22 mouse cellular contexts compared by ENCODE assay signal in the genomic region with DNA sequence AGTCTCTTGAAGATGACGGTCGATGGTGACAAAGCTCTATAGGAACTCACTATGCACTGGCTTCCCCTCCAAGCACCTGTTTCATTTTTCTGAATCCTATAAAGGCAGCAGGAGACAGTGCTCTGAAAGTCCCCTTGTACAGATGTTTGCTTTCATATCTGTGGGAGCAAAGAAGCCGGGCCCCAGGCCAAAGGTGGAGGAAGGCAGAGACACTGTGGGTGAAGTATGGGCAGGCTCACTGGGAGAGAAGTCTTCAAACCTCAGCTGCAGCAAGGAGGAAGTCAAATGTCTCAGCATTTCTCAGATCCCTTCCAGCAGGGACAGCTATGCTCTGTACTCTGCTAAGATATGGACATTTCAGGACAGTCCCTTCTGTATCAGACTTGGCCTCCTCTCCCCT. TPM values are rescaled to one million over a fixed set of nuclear protein-coding genes. Genes with fewer than 3 reads are reported as not detected.
A peak's percentile ranks its signal among the peaks of the same experiment; 100 is the strongest.
DNase-seq lines count a peak whose midpoint lies in the region; ATAC-seq lines count a peak whose summit lies in the region.
"Had no signal": no experiment of that assay in that cellular context is flagged by ENCODE, and none has a peak within 500 bp of the region (broad histone marks: within the 10 kb centered on the region; RNA-seq: fewer than 3 reads in every experiment).

No protein-coding gene starts in this region.

- H3K9me3 ChIP-seq in liver, embryonic 11.5 days (ENCODE audit: control insufficient read depth, low read length), result no peaks in the 10 kb centered on the region
- H3K9me3 ChIP-seq in liver, embryonic 16.5 days (replicated peaks; ENCODE audit: control insufficient read depth, low read length), result no peaks in the 10 kb centered on the region
- no peaks in the 10 kb centered on the region for H3K9me3 ChIP-seq in kidney, embryonic 14.5 days (ENCODE audit: control insufficient read depth, low read length)
- H3K9me3 ChIP-seq: embryonic facial prominence, embryonic 10.5 days; G1E; heart, embryonic 13.5 days; hindbrain, embryonic 12.5 days had no signal

- no peak overlapping the region for H3K4me3 ChIP-seq in liver, embryonic 11.5 days (ENCODE audit: low read depth, low read length)
- peak overlapping the region; percentile 25; the same call in 1 of the 2 replicates for H3K4me3 ChIP-seq in liver, embryonic 16.5 days (ENCODE audit: low read depth, low read length)
- H3K4me3 ChIP-seq in kidney, embryonic 14.5 days (ENCODE audit: low read length), result no peak overlapping the region
- H3K4me3 ChIP-seq: embryonic facial prominence, embryonic 10.5 days; heart, adult 2 months; heart, embryonic 13.5 days; hindbrain, embryonic 12.5 days had no signal

- DNase-seq in liver, embryonic 11.5 days (ENCODE audit: low spot score), result no peak
- DNase-seq in liver, result no peak
- no peak for DNase-seq in cerebellum, postnatal 36 days
- no peak for DNase-seq in kidney, postnatal 10 days
- DNase-seq: adrenal gland, adult 2 months; cerebellum, adult 8-10 months; forebrain, postnatal 0 days; gastrocnemius, postnatal 14 days; lung, adult 18-20 months; lung, postnatal 10 days; thymus, adult 18-20 months had no signal

- H3K9ac ChIP-seq in liver, embryonic 11.5 days (ENCODE audit: low read depth, low read length), result no peak overlapping the region
- H3K9ac ChIP-seq in liver, embryonic 16.5 days (ENCODE audit: low read depth, low read length), result peak overlapping the region; percentile 35; the same call in 1 of the 2 replicates
- H3K9ac ChIP-seq in kidney, embryonic 14.5 days (ENCODE audit: low read depth, low read length), result no peak overlapping the region
- H3K9ac ChIP-seq: forebrain, postnatal 0 days; heart, embryonic 13.5 days; hindbrain, embryonic 12.5 days had no signal

- H3K36me3 ChIP-seq in liver, embryonic 11.5 days (ENCODE audit: control insufficient read depth, insufficient read depth, low read length), result peaks cover 3% of the 10 kb centered on the region; the same call in 1 of the 2 replicates
- H3K36me3 ChIP-seq in liver, embryonic 16.5 days (ENCODE audit: control insufficient read depth, insufficient read depth), result peaks cover 32% of the 10 kb centered on the region
- no peaks in the 10 kb centered on the region for H3K36me3 ChIP-seq in kidney, embryonic 14.5 days (ENCODE audit: control insufficient read depth, insufficient read depth, low read length)
- H3K36me3 ChIP-seq: embryonic facial prominence, embryonic 10.5 days; heart, embryonic 13.5 days; hindbrain, embryonic 12.5 days had no signal

- ATAC-seq in liver, embryonic 11.5 days (replicated peaks; ENCODE audit: low FRiP score), result no peak
- peak; percentile 15 for ATAC-seq in common myeloid progenitor, adult 5-6 weeks (replicated peaks; ENCODE audit: low read depth, poor library complexity, severe bottlenecking)
- no peak for ATAC-seq in liver, embryonic 16.5 days (ENCODE audit: low read depth)
- ATAC-seq in kidney, embryonic 14.5 days (ENCODE audit: low FRiP score, low TSS enrichment), result no peak
- ATAC-seq: forebrain, postnatal 0 days; intestine, postnatal 0 days; midbrain, embryonic 16.5 days had no signal

- peak overlapping the region; percentile 18; the same call in 1 of the 2 replicates for H3K4me2 ChIP-seq in liver, embryonic 11.5 days
- H3K4me2 ChIP-seq in liver, embryonic 16.5 days (ENCODE audit: low read depth, low read length), result peak overlapping the region; percentile 13; the same call in 1 of the 2 replicates
- H3K4me2 ChIP-seq in kidney, embryonic 14.5 days (replicated peaks; ENCODE audit: low read depth, low read length), result no peak overlapping the region
- H3K4me2 ChIP-seq: heart, embryonic 13.5 days; hindbrain, embryonic 12.5 days had no signal

- WGBS in liver, embryonic 11.5 days, result 76% methylated on average over 3 of the region's 3 CpGs
- 61% methylated on average over 3 of the region's 3 CpGs for WGBS in liver, embryonic 16.5 days (ENCODE audit: insufficient replicate concordance)
- 93% methylated on average over 3 of the region's 3 CpGs for WGBS in kidney, embryonic 14.5 days

- peak overlapping the region; percentile 57 for H3K27ac ChIP-seq in liver, embryonic 11.5 days (ENCODE audit: low read depth, low read length)
- H3K27ac ChIP-seq in liver, embryonic 16.5 days (ENCODE audit: low read length), result peak overlapping the region; percentile 71
- no peak overlapping the region for H3K27ac ChIP-seq in kidney, embryonic 14.5 days (ENCODE audit: low read depth, low read length)
- H3K27ac ChIP-seq: embryonic facial prominence, embryonic 10.5 days; heart, adult 2 months; heart, embryonic 13.5 days; hindbrain, embryonic 12.5 days; kidney, postnatal 0 days had no signal

- no peaks in the 10 kb centered on the region for H3K27me3 ChIP-seq in liver, embryonic 11.5 days (replicated peaks; ENCODE audit: control insufficient read depth, insufficient read depth, low read length)
- H3K27me3 ChIP-seq in liver, embryonic 16.5 days (ENCODE audit: control insufficient read depth, insufficient read depth, low read depth, low read length), result no peaks in the 10 kb centered on the region
- peaks cover 15% of the 10 kb centered on the region for H3K27me3 ChIP-seq in kidney, embryonic 14.5 days (ENCODE audit: control insufficient read depth, insufficient read depth, low read length)

- peaks cover 34% of the 10 kb centered on the region for H3K4me1 ChIP-seq in liver, embryonic 11.5 days (replicated peaks; ENCODE audit: control insufficient read depth, insufficient read depth, low read length)
- H3K4me1 ChIP-seq in liver, embryonic 16.5 days (ENCODE audit: control insufficient read depth, low read depth, low read length), result peaks cover 56% of the 10 kb centered on the region
- H3K4me1 ChIP-seq in kidney, embryonic 14.5 days (ENCODE audit: control insufficient read depth, insufficient read depth, low read length), result peaks cover 5% of the 10 kb centered on the region; the same call in 1 of the 2 replicates

RNA-seq across cellular contexts. Expression of a gene that starts 7.6 kb away (rescaled TPM):
- polyA plus RNA-seq in liver, embryonic 11.5 days (2014; fragmentation: Nextera tagmentation; extraction: Ambion mirVana), result 185 and 191 TPM in 2 replicates
- 380 and 387 TPM in 2 replicates for total RNA-seq in common myeloid progenitor, adult 5-6 weeks (2017)
- 126 and 128 TPM in 2 replicates for polyA plus RNA-seq in liver, embryonic 16.5 days (2015; fragmentation: Nextera tagmentation; extraction: Ambion mirVana)
- 33.3 and 36.7 TPM in 2 replicates for polyA plus RNA-seq in kidney, embryonic 14.5 days (2014; fragmentation: Nextera tagmentation; extraction: Ambion mirVana)
